Mouse (Mus musculus) cerebellum, postnatal 4 days (tissue): ENCODE measurements at regions not wholly inside any gene's neighbourhood (a gene's known extent, or its start where the extent isn't known, plus 50 kb on each side); places are given as distances from the start of the nearest gene placed in this dataset.

Source experiments
- DNase-seq, 2 experiments: peaks; one replicate each; pipeline ENCODE4 v3.0.0; 2022; ENCODE audit warnings: low spot score in 2 of 2, mixed read lengths in 1 of 2

- no peak for DNase-seq
These were observed 355.0 kb upstream of the Cblb start for GRCm38 (mm10) chr16:51675988-51676387.

DNA sequence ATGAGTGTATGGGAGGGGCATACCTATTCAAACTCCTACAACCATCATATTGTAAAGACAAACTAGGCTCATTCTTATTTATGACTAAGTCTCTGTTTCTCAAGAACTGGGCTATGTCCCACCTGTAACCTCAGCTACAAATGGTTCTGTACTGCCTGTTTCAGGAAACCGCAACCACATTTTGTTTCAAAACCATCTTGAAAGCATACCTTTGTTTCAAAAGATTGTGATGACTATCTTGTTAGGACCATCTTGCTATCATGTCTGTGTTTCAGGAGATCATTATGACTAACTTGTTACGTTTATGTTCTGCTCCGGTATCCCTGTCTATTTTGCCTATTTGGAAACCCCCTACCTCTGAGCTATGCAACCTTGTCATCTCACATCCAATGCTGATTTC, 340.2 kb upstream of the Cblb start:
- DNase-seq, result no peak

GRCm38 (mm10) chr16:51705026-51705425, 326.0 kb upstream of the Cblb start:
- no peak for DNase-seq

DNA sequence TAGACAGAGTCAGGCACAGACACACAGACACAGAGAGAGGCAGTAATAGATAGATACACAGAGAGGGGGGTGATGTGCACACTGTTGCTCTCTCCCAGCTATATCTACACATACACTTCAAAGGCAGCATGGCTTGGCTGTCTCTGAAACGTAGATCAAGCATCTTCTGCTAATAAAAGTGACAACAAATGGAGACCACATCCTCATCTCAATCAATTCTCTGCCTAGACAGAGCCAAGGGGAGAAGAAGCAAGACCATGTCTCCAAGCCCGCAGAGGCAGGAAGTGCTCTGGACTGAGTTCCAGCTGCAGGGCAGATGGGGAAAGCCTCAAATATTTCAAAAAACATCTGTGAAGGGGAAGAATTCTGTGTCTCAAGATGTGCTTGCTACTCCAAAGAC, 312.3 kb upstream of the Cblb start:
- no peak for DNase-seq

GRCm38 (mm10) chr16:51719637-51720036, 311.4 kb upstream of the Cblb start:
- DNase-seq, result no peak

GRCm38 (mm10) chr16:51722682-51723081, 308.3 kb upstream of the Cblb start:
- DNase-seq, result no peak

DNA sequence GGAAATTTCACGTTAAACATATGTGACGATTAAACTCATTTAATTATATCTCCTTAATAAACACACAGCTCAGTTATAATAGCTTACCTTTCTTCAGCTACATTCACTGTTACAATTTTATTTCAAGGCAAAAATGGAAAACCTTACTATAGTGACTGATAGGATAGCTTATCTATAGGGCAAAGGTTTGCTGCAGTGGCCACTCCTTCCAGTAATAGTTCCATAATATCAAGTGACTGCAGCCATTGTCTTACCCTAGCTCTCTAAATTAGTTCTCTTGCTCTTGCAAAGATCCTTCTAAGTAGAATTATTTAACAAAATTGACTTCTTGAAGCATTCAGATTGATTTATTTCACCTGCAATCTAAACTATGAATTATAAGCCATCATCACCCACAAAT, 289.1 kb upstream of the Cblb start:
- no peak for DNase-seq

DNA sequence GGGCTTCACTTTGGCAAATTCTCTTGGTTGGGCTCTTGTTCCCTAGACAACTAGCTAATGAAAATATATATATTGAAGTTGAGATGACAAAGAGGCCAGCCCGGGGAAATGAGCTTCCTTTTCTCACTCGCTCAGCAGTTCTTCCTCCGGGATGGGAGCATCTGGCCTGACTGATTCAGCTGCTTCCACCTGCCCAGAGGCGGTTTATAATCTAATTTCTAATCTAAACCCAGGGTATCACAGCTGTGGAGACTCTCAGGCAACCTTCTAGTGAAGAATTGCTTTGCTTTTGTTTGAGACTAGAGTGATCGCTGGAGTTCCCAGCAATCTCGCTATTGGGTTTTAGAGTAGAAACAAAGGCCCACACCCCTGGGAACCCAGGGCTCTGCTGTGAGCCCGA, 279.1 kb upstream of the Cblb start:
- no peak for DNase-seq

GRCm38 (mm10) chr16:51758361-51759227, 272.4 kb upstream of the Cblb start:
- no peak for DNase-seq

DNA sequence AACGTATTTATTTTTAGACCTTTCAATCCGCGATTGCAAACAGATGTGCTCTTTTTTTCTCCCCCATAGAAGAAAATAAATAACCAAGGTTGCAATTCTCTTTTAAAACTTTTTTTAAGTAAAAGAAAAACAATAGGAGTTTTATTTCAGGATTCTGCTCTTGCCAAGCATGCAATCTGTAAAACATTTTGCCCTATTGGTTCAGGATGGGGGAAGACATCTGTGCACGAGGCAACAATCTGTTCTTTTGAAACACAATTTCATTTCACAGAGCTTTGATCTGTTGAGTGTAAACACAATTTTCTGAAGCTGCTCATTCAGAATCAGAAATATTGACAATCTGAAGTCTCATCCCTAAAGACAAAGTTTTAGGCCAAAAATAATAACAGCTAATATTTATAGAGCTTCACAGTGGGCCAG, 271.8 kb upstream of the Cblb start:
- DNase-seq, result no peak

DNA sequence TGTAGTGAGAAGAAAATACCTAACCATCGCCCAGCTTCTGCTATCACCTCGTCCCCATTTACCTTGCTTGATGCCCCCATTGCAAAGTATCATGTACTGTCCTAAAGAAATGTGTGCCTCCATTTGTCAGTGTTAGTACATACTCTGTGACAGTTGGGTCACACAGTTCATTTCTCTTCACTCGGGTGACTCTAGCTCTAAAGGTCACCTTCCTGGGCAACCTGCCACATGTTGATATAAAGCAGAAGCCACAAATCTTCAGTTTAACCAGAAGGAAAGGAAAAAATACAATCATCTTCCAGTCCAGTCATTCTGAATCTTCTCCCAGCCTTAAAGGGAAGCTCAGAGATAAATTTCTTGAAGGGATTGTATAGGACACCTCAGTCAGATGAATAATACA, 263.5 kb upstream of the Cblb start:
- no peak for DNase-seq

DNA sequence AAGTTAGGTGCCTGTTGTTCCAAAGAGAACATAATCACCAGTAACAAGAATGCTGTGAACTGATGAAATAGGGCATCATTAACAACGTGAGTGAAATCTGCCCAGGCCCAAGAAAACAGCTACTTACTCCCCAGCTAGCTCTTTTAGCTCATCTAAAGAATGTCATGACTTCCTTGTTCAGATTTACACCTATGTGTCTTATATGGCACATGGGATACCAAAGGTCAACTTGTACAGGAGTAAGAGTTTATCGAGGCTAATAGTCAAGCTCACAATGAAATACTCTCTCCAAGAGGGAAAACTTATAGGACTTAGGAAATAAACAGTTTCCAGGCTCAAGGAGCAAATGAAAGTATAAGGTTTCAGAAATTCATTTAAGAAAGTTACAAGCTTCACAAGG, 252.1 kb upstream of the Cblb start:
- DNase-seq, result no peak

- no peak for DNase-seq
These were observed 236.0 kb upstream of the Cblb start for GRCm38 (mm10) chr16:51795003-51795402.

GRCm38 (mm10) chr16:51807323-51807722, 223.7 kb upstream of the Cblb start:
- DNase-seq, result no peak

GRCm38 (mm10) chr16:51809120-51809519, 221.9 kb upstream of the Cblb start:
- no peak for DNase-seq

DNA sequence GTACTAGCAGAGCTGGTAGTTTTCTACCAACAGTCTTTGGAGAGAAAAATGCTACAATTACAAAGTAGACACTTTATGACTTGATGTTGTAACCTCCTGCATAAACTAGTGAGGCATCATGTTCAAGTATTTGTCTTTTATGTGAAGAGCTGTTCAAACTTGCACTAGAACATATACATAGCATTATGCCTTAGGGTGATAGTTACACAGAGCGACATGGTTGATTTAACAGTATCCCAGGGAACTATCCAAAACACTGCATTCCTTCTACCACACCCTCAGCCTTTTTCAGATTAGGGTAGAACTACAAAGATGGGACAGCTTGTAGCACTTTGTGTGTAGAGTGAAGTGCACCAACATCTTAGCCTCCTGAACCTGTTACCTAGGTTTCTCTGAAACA, 220.0 kb upstream of the Cblb start:
- no peak for DNase-seq

DNA sequence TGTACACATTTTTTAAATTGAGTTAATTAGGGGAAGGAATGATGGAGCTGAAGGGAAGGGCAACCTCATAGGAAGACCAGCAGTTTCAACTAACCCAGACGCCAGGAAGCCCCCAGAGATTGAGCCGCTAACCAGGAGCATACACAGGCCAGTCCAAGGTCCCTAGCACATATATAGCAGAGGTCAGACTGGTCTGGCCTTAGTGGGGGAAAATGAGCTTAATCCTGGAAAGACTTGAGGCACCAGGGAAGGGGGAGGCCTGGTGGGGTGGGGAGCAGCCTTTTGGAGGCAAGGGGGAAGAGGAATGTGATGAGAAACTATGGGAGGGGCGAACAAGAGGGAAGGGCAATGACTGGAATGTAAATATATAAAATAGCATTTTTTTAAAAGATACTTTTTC, 188.3 kb upstream of the Cblb start:
- no peak for DNase-seq

GRCm38 (mm10) chr16:51845539-51845938, 185.5 kb upstream of the Cblb start:
- DNase-seq, result peak in 1 of 2 experiments; percentile 6

DNA sequence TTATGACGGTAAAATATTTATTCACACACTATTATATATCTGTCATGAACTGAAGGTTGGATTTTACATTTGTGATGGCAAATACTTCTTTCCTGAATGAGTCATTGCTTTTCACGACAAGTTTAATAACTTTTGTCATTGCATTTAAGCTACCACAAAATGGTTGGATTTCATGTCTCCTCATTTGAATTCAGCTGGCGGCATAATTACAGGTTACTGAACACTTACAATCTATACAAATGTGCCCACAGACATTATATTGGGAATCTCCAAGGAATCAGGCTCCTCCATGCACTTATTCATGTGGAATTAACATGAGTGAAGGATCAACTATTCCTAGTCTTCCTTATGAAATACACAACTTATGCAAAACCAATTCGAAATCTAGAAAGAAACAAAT, 150.3 kb upstream of the Cblb start:
- DNase-seq, result no peak

DNA sequence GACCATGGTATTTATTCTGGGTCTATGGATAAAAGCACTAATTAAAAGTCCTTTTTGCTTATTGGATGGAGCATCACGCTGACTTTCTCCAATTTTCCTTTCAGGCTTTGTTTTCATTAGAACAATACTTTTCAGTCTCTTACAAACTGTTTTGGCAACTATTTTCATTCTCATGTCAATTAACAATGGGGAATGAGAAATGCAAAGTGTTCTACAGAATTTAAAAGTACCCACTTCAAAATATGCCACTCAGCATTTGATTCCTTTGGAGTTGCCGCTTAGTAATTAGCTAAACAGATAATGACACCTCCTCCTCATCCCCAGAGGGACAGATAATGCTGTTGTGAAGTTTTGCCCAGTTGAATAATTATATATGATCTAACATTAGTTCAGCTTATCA, 149.9 kb upstream of the Cblb start:
- DNase-seq, result no peak

- DNase-seq, result no peak
These were observed 147.2 kb upstream of the Cblb start for GRCm38 (mm10) chr16:51883813-51884212.

DNA sequence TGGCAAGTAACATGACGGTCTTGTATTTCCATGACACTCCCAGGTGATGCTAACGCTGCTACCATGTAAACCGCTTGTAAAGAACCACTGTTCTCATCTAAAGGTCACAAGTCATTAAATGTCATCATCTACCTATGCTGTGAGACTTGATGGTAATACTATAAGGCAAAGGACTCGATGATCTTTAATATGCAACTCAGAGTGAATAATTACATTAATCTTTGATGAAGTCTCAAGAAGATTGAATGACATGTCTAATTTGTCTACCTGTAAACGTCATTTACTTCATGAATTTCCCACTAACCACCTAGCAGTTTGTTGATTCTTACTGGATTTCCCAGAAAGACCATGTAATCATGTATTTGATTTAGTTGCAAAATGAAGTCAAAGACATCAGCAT, 143.5 kb upstream of the Cblb start:
- DNase-seq, result no peak

DNA sequence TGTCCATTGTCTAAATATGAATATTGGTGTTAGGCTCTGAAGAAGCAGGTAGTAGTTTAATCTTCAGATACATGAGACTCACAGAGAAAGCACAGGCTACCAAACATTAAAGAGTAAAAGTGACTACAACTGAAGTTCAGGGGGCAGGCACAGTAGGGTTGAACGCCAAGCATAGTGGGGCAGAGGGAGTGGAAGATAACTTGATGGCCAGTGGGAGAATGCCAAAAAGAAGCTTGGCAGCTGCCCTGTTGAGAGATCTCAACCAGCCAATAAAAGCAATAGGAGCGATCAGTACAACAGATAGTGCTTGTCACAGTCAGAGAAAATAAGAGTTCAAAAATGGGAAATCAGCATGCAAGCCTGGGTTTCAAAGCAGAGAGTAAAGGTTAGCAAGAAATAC, 125.4 kb upstream of the Cblb start:
- no peak for DNase-seq

DNA sequence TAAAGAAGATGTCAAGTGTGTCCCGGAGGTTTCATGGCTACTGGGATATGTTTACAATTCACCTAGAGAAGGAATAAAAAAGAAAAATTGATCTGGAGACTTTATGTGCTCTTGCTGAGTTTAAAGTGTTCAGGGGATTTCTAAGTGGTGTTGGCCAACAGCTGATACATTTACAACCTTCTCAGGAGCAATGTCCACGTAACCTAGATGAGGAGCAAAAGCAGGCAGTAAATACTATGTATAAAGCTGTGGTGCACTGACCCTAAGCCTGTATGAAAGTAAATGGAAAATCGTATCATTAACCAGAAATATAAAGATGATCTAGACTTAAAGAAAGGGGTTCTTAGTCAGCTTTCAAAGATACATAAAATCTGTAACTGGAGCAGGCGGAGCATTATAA, 124.3 kb upstream of the Cblb start:
- no peak for DNase-seq
